Mouse (Mus musculus): ENCODE results near the gene Col27a1. TPM values are rescaled to one million over a fixed set of nuclear protein-coding genes. Genes with fewer than 3 reads are reported as not detected.

Col27a1 gene
- total and polyA plus RNA-seq, 2 experiments from 2014 or later = 1.4 to 9.5 TPM

- no peak for TF ChIP-seq CTCF (IDR thresholded peaks at IDR 0.05; ENCODE audit: low read depth)
- 19% methylated on average over 7 of the region's 7 CpGs for WGBS
- no peaks in the 10 kb centered on the region for H3K27me3 ChIP-seq (ENCODE audit: insufficient read depth, low read length)
- no peak overlapping the region for H3K9ac ChIP-seq (replicated peaks; ENCODE audit: low read length)
- no peaks in the 10 kb centered on the region for H3K9me3 ChIP-seq (ENCODE audit: low read length)
- peak; percentile 93 for ATAC-seq
- no peak overlapping the region for H3K4me3 ChIP-seq (ENCODE audit: low read length)
- peak overlapping the region; percentile 48; the same call in 1 of the 2 replicates for H3K27ac ChIP-seq
- peak; percentile 94 for DNase-seq (ENCODE audit: low spot score)
- H3K4me2 ChIP-seq (ENCODE audit: low read depth, low read length) = no peak overlapping the region
- H3K36me3 ChIP-seq (ENCODE audit: insufficient read depth, low read length) = no peaks in the 10 kb centered on the region
- peaks cover 13% of the 10 kb centered on the region for H3K4me1 ChIP-seq (ENCODE audit: insufficient read depth, low read length)
Measured at GRCm38 (mm10) chr4:63291075-63291474, 77.3 kb downstream of the Col27a1 start.

DNA sequence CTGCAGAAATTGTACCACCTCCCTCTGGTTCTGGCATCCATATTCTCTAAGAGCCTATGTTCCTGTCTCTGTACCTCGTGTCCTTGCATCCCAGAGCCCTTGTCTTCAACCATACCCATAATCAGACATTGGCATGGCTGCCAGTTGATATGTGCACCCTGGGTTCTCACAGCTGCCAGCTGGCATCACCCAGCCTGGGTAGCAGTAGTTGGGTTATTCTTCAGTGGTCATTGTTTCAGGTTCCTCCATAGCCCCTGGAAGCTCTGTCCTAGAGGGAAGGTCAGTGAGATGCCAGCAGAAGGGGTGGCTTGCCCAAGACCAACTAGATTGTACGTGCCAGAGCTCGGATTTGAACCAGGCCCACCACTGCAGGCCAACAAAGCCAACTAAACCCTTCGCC, 77.9 kb downstream of the Col27a1 start:
- WGBS = 80% methylated on average over 4 of the region's 4 CpGs
- no peak for TF ChIP-seq CTCF (IDR thresholded peaks at IDR 0.05; ENCODE audit: low read depth)
- peak; percentile 5; the same call in 1 of the 2 replicates for ATAC-seq

DNA sequence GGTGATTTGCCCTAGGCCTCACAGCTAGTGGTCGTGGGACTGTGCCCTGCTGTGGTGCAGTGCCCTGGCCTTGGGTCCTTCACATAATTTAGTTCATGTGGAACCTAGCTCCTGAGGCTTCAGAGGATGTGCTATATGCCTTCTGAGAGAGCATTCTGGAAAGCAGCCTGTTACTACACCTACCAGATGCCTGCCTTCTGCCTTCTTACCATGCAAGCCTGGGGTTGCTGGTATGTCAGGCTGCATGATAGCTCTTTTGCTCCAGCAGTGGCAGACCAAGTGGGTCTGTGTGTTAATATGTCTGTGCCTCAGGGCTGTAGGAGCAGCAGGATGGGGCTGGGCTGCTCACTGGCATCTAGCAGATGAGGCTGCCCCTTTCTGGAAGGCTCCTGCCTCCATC, 81.8 kb downstream of the Col27a1 start:
- 79% methylated on average over 1 of the region's 1 CpGs for WGBS
- DNase-seq (ENCODE audit: low spot score) = no peak
- ATAC-seq = no peak

More for the DNA sequence above, 77.9 kb downstream of the Col27a1 start:
- H3K4me1 ChIP-seq (ENCODE audit: insufficient read depth, low read length) = peaks cover 13% of the 10 kb centered on the region
- no peak for DNase-seq (ENCODE audit: low spot score)
- no peaks in the 10 kb centered on the region for H3K36me3 ChIP-seq (ENCODE audit: insufficient read depth, low read length)
- no peak overlapping the region for H3K4me2 ChIP-seq (ENCODE audit: low read depth, low read length)
- H3K9me3 ChIP-seq (ENCODE audit: low read length) = no peaks in the 10 kb centered on the region
- no peak overlapping the region for H3K9ac ChIP-seq (replicated peaks; ENCODE audit: low read length)
- H3K27me3 ChIP-seq (ENCODE audit: insufficient read depth, low read length) = no peaks in the 10 kb centered on the region
- no peak overlapping the region for H3K4me3 ChIP-seq (ENCODE audit: low read length)
- H3K27ac ChIP-seq = peak overlapping the region; percentile 48; the same call in 1 of the 2 replicates

GRCm38 (mm10) chr4:63296263-63296662, 82.5 kb downstream of the Col27a1 start:
- peaks cover 7% of the 10 kb centered on the region for H3K4me1 ChIP-seq (ENCODE audit: insufficient read depth, low read length)
- 55% methylated on average over 3 of the region's 3 CpGs for WGBS
- no peak for DNase-seq (ENCODE audit: low spot score)
- no peak for ATAC-seq
- H3K4me2 ChIP-seq (ENCODE audit: low read depth, low read length) = no peak overlapping the region
- H3K27ac ChIP-seq = no peak overlapping the region
- no peak overlapping the region for H3K4me3 ChIP-seq (ENCODE audit: low read length)
- no peak for TF ChIP-seq CTCF (IDR thresholded peaks at IDR 0.05; ENCODE audit: low read depth)
- no peaks in the 10 kb centered on the region for H3K9me3 ChIP-seq (ENCODE audit: low read length)
- H3K27me3 ChIP-seq (ENCODE audit: insufficient read depth, low read length) = no peaks in the 10 kb centered on the region
- no peaks in the 10 kb centered on the region for H3K36me3 ChIP-seq (ENCODE audit: insufficient read depth, low read length)
- no peak overlapping the region for H3K9ac ChIP-seq (replicated peaks; ENCODE audit: low read length)

More for the DNA sequence above, 81.8 kb downstream of the Col27a1 start:
- H3K4me1 ChIP-seq (ENCODE audit: insufficient read depth, low read length) = peaks cover 8% of the 10 kb centered on the region
- TF ChIP-seq CTCF (IDR thresholded peaks at IDR 0.05; ENCODE audit: low read depth) = no peak
- H3K9ac ChIP-seq (replicated peaks; ENCODE audit: low read length) = no peak overlapping the region
- no peaks in the 10 kb centered on the region for H3K27me3 ChIP-seq (ENCODE audit: insufficient read depth, low read length)
- no peak overlapping the region for H3K4me3 ChIP-seq (ENCODE audit: low read length)
- no peak overlapping the region for H3K4me2 ChIP-seq (ENCODE audit: low read depth, low read length)
- no peaks in the 10 kb centered on the region for H3K9me3 ChIP-seq (ENCODE audit: low read length)
- H3K36me3 ChIP-seq (ENCODE audit: insufficient read depth, low read length) = no peaks in the 10 kb centered on the region
- H3K27ac ChIP-seq = no peak overlapping the region

GRCm38 (mm10) chr4:63296876-63297275, 83.1 kb downstream of the Col27a1 start:
- Histone ChIP-seq H3K27ac (no peak overlapping the region), H3K4me1 (ENCODE audit: insufficient read depth, low read length) (peaks cover under 1% of the 10 kb centered on the region; the same call in 1 of the 2 replicates), H3K27me3 (ENCODE audit: insufficient read depth, low read length) (no peaks in the 10 kb centered on the region), H3K9ac (replicated peaks; ENCODE audit: low read length) (no peak overlapping the region), H3K4me3 (ENCODE audit: low read length) (no peak overlapping the region), H3K36me3 (ENCODE audit: insufficient read depth, low read length) (no peaks in the 10 kb centered on the region), H3K4me2 (ENCODE audit: low read depth, low read length) (no peak overlapping the region), H3K9me3 (ENCODE audit: low read length) (no peaks in the 10 kb centered on the region)
- ATAC-seq = no peak
- no peak for DNase-seq (ENCODE audit: low spot score)
- no peak for TF ChIP-seq CTCF (IDR thresholded peaks at IDR 0.05; ENCODE audit: low read depth)
- WGBS = 87% methylated on average over 8 of the region's 8 CpGs

GRCm38 (mm10) chr4:63298191-63298590, 84.4 kb downstream of the Col27a1 start:
- Histone ChIP-seq H3K36me3 (ENCODE audit: insufficient read depth, low read length) (no peaks in the 10 kb centered on the region), H3K4me1 (ENCODE audit: insufficient read depth, low read length) (no peaks in the 10 kb centered on the region; the same call in 1 of the 2 replicates), H3K9me3 (ENCODE audit: low read length) (no peaks in the 10 kb centered on the region), H3K4me3 (ENCODE audit: low read length) (no peak overlapping the region), H3K27ac (no peak overlapping the region), H3K9ac (replicated peaks; ENCODE audit: low read length) (no peak overlapping the region), H3K4me2 (ENCODE audit: low read depth, low read length) (no peak overlapping the region), H3K27me3 (ENCODE audit: insufficient read depth, low read length) (no peaks in the 10 kb centered on the region)
- no peak for DNase-seq (ENCODE audit: low spot score)
- ATAC-seq = no peak
- WGBS = 93% methylated on average over 8 of the region's 8 CpGs
- no peak for TF ChIP-seq CTCF (IDR thresholded peaks at IDR 0.05; ENCODE audit: low read depth)

- Histone ChIP-seq H3K27me3 (ENCODE audit: insufficient read depth, low read length) (no peaks in the 10 kb centered on the region), H3K36me3 (ENCODE audit: insufficient read depth, low read length) (no peaks in the 10 kb centered on the region), H3K9ac (replicated peaks; ENCODE audit: low read length) (no peak overlapping the region), H3K4me2 (ENCODE audit: low read depth, low read length) (no peak overlapping the region), H3K4me1 (ENCODE audit: insufficient read depth, low read length) (no peaks in the 10 kb centered on the region; the same call in 1 of the 2 replicates), H3K9me3 (ENCODE audit: low read length) (no peaks in the 10 kb centered on the region), H3K27ac (no peak overlapping the region), H3K4me3 (ENCODE audit: low read length) (no peak overlapping the region)
- WGBS = 42% methylated on average over 4 of the region's 4 CpGs
- DNase-seq (ENCODE audit: low spot score) (peak; percentile 62), ATAC-seq (peak; percentile 33; the same call in 1 of the 2 replicates)
- no peak for TF ChIP-seq CTCF (IDR thresholded peaks at IDR 0.05; ENCODE audit: low read depth)
Measured at GRCm38 (mm10) chr4:63302641-63303040, 88.8 kb downstream of the Col27a1 start.
